Mouse (Mus musculus) limb, embryonic 14.5 days (tissue): ENCODE data around the gene Atpaf1. TPM values are rescaled to one million over a fixed set of nuclear protein-coding genes. Genes with fewer than 3 reads are reported as not detected.

ENCODE experiments used
- ATAC-seq: fragments of 200-750 bp; cut with Nextera tagmentation; 2 replicates; pipeline ENCODE4 v1.8.0; 2017; ENCODE audit warnings: low read depth, moderate number of reproducible peaks, moderate TSS enrichment; ENCODE audit not compliant: low FRiP score
- DNase-seq: peaks from one replicate; pipeline ENCODE4 v3.0.0-alpha.2; 2015; ENCODE audit warnings: low spot score
- H3K27ac ChIP-seq: fragments of 300-500 bp; sonication (generic); replicated peaks from 2 replicates; pipeline ENCODE4 v1.5.1; 2014; ENCODE audit warnings: low read depth, mild to moderate bottlenecking, low read length, moderate library complexity, mixed read lengths
- H3K27me3 ChIP-seq: fragments of 300-500 bp; sonication (generic); 2 replicates; pipeline ENCODE4 v1.6.1; 2014; ENCODE audit warnings: low read length, mixed read lengths; ENCODE audit not compliant: control insufficient read depth, insufficient read depth
- H3K36me3 ChIP-seq: fragments of 300-500 bp; sonication (generic); 2 replicates; pipeline ENCODE4 v1.6.1; 2014; ENCODE audit warnings: mild to moderate bottlenecking, low read length, moderate library complexity, mixed read lengths; ENCODE audit not compliant: control insufficient read depth, insufficient read depth
- H3K4me1 ChIP-seq: fragments of 300-500 bp; sonication (generic); 2 replicates; pipeline ENCODE4 v1.6.1; 2014; ENCODE audit warnings: antibody characterized with exemption, low read length, mixed read lengths; ENCODE audit not compliant: control insufficient read depth, insufficient read depth
- H3K4me2 ChIP-seq: fragments of 300-500 bp; sonication (generic); replicated peaks from 2 replicates; pipeline ENCODE4 v1.6.1; 2014; ENCODE audit warnings: low read depth, mild to moderate bottlenecking, low read length, moderate library complexity; ENCODE audit not compliant: severe bottlenecking
- H3K4me3 ChIP-seq: fragments of 300-500 bp; sonication (generic); replicated peaks from 2 replicates; pipeline ENCODE4 v1.5.1; 2014; ENCODE audit warnings: low read length
- H3K9ac ChIP-seq: fragments of 300-500 bp; sonication (generic); 2 replicates; pipeline ENCODE4 v1.6.1; 2014; ENCODE audit warnings: mild to moderate bottlenecking, low read depth, low read length, moderate library complexity; ENCODE audit not compliant: severe bottlenecking
- H3K9me3 ChIP-seq: fragments of 300-500 bp; sonication (generic); 2 replicates; pipeline ENCODE4 v1.6.1; 2016; ENCODE audit warnings: low read length; ENCODE audit not compliant: control insufficient read depth
- POLR2A ChIP-seq: fragments of 200-500 bp; IDR thresholded peaks from 2 replicates; pipeline ENCODE4 v1.8.0; 2012; ENCODE audit warnings: inconsistent platforms, mild to moderate bottlenecking, moderate library complexity, borderline replicate concordance; ENCODE audit not compliant: insufficient read depth, insufficient read length; ENCODE audit errors: extremely low read depth
- WGBS: fragments of 180-500 bp; shearing (Covaris S2); extraction: QIAGEN DNeasy Blood & Tissue Kit; methylation state at CpG from one replicate; pipeline ENCODE4 v1.1.7; 2014; 5-methylcytosine and 5-hydroxymethylcytosine counted together
- polyA plus RNA-seq, 2 experiments: library from polyadenylated mRNA; depleted of rRNA in 1 of 2; stranded (reverse) in 1 of 2; unstranded in 1 of 2; fragments of >200 nt; fragmentation: Nextera tagmentation in 1 of 2; extraction: Ambion mirVana in 1 of 2; gene quantifications; 2 replicates each; pipeline versions ENCODE4 v1.2.1 to v1.2.3; 2012 to 2014

The Atpaf1 gene
- polyA plus RNA-seq (2012; rRNA removed) = 29.9 and 35.5 TPM in 2 replicates
- 57.1 and 58.4 TPM in 2 replicates for polyA plus RNA-seq (2014; fragmentation: Nextera tagmentation; extraction: Ambion mirVana)

- TF ChIP-seq POLR2A = 0 out of 2 replicates have a peak, but pooled peaks have one; percentile 44
Observed at GRCm38 (mm10) chr4:115784769-115785510, at the start of gene Atpaf1. TSS of gene Atpaf1 (plus strand) at chr4:115784812.

GRCm38 (mm10) chr4:115734867-115735266 lies 49.7 kb upstream of the Atpaf1 start:
- Histone ChIP-seq H3K4me3 (no peak overlapping the region), H3K4me2 (no peak overlapping the region), H3K9ac (no peak overlapping the region), H3K9me3 (no peaks in the 10 kb centered on the region), H3K27me3 (no peaks in the 10 kb centered on the region), H3K4me1 (peaks cover 15% of the 10 kb centered on the region), H3K27ac (no peak overlapping the region), H3K36me3 (no peaks in the 10 kb centered on the region)
- TF ChIP-seq POLR2A = no peak
- DNase-seq (no peak), ATAC-seq (no peak)
- WGBS = 66% methylated on average over 4 of the region's 4 CpGs

More at GRCm38 (mm10) chr4:115784769-115785510, at the start of gene Atpaf1:
- under 1% methylated on average over 47 of the region's 69 CpGs for WGBS
- Histone ChIP-seq H3K9me3 (no peaks in the 10 kb centered on the region), H3K4me1 (peaks cover 6% of the 10 kb centered on the region; the same call in 1 of the 2 replicates), H3K27ac (peak within 1 kb of the TSS; percentile 28; the same call in 1 of the 2 replicates), H3K4me2 (peak within 1 kb of the TSS; percentile 74), H3K4me3 (peak within 1 kb of the TSS; percentile 73), H3K9ac (peak within 1 kb of the TSS; percentile 85), H3K36me3 (peaks cover 13% of the 10 kb centered on the region), H3K27me3 (no peaks in the 10 kb centered on the region)
- peak; percentile 19 for DNase-seq
- ATAC-seq = peak; percentile 92

GRCm38 (mm10) chr4:115737551-115738041 lies 47.0 kb upstream of the Atpaf1 start, which contains the start of gene Efcab14:
TSS of gene Efcab14 (plus strand) at chr4:115737744.
- H3K27me3 ChIP-seq = no peaks in the 10 kb centered on the region
- H3K9me3 ChIP-seq = no peaks in the 10 kb centered on the region
- peak within 1 kb of the TSS; percentile 53 for H3K4me2 ChIP-seq
- H3K27ac ChIP-seq = peak within 1 kb of the TSS; percentile 80
- WGBS = under 1% methylated on average over 32 of the region's 45 CpGs
- TF ChIP-seq POLR2A = 0 out of 2 replicates have a peak, but pooled peaks have one; percentile 58
- peaks cover 15% of the 10 kb centered on the region for H3K4me1 ChIP-seq
- H3K36me3 ChIP-seq = peaks cover 12% of the 10 kb centered on the region
- peak within 1 kb of the TSS; percentile 80 for H3K4me3 ChIP-seq
- H3K9ac ChIP-seq = peak within 1 kb of the TSS; percentile 83
- ATAC-seq (peak; percentile 100), DNase-seq (peak; percentile 98)

- DNase-seq (no peak), ATAC-seq (no peak)
- H3K4me1 ChIP-seq = peaks cover 15% of the 10 kb centered on the region
- H3K27me3 ChIP-seq = no peaks in the 10 kb centered on the region
- H3K9ac ChIP-seq = peak overlapping the region; percentile 83
- WGBS = 42% methylated on average over 13 of the region's 13 CpGs
- peak overlapping the region; percentile 80 for H3K4me3 ChIP-seq
- peak overlapping the region; percentile 53 for H3K4me2 ChIP-seq
- no peak for TF ChIP-seq POLR2A
- H3K9me3 ChIP-seq = no peaks in the 10 kb centered on the region
- H3K36me3 ChIP-seq = peaks cover 12% of the 10 kb centered on the region
- no peak overlapping the region for H3K27ac ChIP-seq
Observed at GRCm38 (mm10) chr4:115738481-115738985, 46.1 kb upstream of the Atpaf1 start.

GRCm38 (mm10) chr4:115742658-115743057 lies 42.0 kb upstream of the Atpaf1 start:
- H3K9me3 ChIP-seq = no peaks in the 10 kb centered on the region
- no peak overlapping the region for H3K9ac ChIP-seq
- ATAC-seq = no peak
- H3K4me2 ChIP-seq = no peak overlapping the region
- H3K36me3 ChIP-seq = peaks cover 34% of the 10 kb centered on the region
- H3K27me3 ChIP-seq = no peaks in the 10 kb centered on the region
- H3K4me3 ChIP-seq = no peak overlapping the region
- peaks cover 15% of the 10 kb centered on the region for H3K4me1 ChIP-seq
- H3K27ac ChIP-seq = no peak overlapping the region
- TF ChIP-seq POLR2A = no peak
- no peak for DNase-seq
